Mouse (Mus musculus): Measurements from ENCODE around the gene Cfc1.

Gene Cfc1

DNA sequence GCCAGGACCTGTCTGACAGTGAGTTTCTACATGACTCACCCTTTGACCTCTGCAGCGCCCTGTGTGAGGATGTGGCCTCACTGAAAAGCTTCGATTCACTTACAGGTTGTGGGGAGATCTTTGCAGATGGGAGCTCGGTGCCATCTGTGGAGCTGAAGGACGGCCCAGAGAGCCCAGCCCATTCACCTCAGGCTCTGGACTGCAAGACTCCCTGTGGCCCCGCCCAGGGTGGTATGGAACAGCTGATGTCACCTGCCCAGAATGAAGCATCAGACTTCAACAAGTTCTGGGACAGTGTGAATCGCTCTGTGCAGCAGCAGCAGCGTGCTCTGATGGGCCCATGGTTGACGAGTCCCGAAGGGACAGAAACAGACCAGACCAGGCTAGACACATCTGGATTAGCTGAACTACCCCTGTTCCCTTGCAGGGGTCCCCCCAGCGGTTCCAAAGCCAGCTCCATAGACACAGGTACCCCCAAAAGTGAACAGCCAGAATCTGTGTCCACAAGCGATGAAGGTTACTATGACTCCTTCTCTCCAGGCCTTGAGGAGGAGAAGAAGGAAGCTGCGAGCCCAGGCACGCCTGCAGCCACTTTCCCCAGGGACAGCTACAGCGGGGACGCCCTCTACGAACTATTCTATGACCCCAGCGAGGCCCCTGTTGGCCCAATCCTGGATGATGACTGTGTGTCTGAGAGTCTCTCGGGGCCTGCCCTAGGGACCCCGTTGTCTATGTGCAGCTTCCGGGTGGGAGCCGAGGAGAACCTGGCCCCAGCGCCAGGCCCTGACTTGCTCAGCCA is 52.0 kb downstream of the Cfc1 start:
- POLR2A ChIA-PET = interaction anchor here in 1 of 4 experiments (0.8 kb wide), 1 partner anchor 8 kb away, joined by 3 read pairs; the partner anchor contains the start of gene Amer3
- CTCF ChIA-PET = interaction anchor here in 2 of 4 experiments (0.5 to 1.8 kb wide), 4 partner anchors 8 to 145 kb away, joined by 3 to 4 read pairs (median 4); partner anchors contain the start of gene Amer3 (in 1 of the 2)

Data from embryonic stem cell, embryonic (primary cell).